Mouse (Mus musculus) ovary, postnatal 10 days (tissue): Measurements from ENCODE around the gene Ndufs7.
A peak's percentile ranks its signal among the peaks of the same experiment; 100 is the strongest.

ENCODE experiments used
- DNase-seq: peaks from one replicate; pipeline ENCODE4 v3.0.0; 2022; ENCODE audit warnings: low spot score

The Ndufs7 gene

GRCm38 (mm10) chr10:80262169-80262568 is 13.2 kb downstream of the Ndufs7 start:
- DNase-seq, result no peak

DNA sequence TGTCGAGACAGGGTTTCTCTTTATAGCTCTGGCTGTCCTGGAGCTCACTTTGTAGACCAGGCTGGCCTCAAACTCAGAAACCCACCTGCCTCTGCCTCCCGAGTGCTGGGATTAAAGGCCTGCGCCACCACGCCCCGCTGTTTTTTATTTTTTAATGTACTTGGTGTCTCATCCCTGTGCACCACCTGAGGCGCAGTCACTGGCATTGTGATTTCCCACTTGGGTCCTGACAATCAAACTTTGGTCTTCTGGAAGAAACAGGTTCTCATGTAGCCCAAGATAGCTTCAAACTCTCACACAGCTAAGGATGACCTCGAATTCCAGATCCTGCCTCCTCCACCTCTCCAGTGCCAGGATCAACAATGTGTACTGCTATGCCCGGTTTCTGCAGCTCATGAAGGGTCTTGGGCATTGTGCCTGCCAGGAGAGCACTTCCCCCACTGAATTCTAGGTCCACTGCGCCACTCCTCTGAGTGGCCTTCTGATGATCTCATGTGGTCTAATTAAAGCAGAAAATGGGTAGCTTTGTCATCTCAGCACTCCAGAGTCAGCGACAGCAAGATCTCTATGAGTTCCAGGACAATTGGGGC is 13.9 kb downstream of the Ndufs7 start:
- no peak for DNase-seq

DNA sequence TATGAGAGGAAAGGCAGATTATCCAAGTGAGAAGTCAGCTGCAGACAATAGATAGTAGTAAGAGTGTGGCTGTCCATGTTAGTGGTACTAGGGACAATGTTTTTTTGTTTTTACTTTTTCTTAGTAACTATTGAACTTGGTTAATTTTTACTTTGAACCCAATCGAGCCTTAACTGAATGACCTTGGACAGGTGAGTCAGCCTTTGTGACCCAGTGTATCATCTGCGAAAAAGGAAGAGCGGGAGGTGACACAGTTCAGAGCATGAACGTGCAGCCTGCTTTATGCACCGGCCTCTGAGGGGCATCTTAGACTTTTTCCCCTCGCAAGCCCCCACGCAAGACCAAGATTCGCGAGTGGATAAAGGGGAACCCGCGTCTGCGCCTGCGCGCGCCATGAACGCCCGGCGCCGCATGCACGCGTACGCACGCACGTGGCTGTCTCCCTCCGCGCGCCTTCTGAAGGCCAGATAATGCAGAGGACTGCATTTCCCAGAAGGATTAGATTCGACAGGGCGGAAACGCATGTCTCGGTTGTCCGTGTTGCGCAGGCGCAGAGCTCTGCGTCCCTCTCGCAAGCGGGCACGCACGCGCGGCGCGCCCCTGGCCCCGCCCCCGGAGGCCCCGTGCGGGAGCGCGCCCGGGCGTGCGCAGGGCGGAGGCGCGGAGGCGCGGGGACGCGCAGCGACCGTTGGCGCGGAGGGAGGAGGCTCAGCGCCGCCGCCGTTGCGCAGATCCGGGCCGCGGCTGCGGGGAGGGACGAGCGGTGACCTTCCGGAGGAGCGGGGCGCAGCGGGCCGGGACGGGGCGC is 15.6 kb downstream of the Ndufs7 start:
- peak; percentile 96 for DNase-seq

DNA sequence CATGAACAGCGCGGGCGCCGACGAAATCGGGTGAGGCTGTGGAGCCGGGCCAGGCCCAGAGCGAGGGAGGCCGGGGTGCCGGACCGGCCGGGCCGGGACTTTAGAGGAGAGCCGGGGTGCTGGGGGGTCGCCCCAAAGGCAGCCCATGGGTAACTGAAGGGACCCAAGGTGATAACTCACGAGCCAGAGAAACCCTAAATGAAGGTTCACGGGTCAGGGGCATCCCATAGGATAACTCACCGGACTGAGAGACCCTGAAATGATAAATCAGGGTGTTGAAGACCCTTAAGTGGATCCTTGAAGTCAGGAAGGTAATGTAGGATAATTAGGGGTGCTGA is 16.2 kb downstream of the Ndufs7 start:
- DNase-seq, result no peak

GRCm38 (mm10) chr10:80270099-80270498 is 21.2 kb downstream of the Ndufs7 start:
- DNase-seq, result no peak

DNA sequence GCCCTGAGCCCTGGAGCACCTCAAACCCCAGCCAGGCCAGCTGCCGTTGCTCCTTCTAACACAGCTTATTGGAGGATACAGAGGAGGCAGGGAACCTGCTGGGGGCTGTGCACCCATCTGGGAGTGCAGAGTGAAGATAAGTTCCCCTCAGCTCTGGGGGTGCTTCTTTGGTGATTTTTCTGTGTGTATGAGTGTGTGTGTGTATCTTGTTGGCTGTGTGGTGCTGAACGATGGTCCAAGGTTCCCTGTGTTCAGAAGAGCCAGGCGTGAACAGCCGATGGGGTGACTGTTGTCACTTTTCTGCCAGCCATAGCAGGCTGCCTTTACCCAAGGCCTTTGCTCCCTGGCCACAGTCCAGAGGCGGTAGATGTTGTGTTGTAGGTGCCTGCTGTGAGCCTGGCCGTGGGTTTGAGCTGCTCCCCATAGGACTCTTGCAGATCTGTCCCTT is 21.8 kb downstream of the Ndufs7 start:
- DNase-seq, result no peak

GRCm38 (mm10) chr10:80271186-80271843 is 22.4 kb downstream of the Ndufs7 start:
- DNase-seq, result no peak

DNA sequence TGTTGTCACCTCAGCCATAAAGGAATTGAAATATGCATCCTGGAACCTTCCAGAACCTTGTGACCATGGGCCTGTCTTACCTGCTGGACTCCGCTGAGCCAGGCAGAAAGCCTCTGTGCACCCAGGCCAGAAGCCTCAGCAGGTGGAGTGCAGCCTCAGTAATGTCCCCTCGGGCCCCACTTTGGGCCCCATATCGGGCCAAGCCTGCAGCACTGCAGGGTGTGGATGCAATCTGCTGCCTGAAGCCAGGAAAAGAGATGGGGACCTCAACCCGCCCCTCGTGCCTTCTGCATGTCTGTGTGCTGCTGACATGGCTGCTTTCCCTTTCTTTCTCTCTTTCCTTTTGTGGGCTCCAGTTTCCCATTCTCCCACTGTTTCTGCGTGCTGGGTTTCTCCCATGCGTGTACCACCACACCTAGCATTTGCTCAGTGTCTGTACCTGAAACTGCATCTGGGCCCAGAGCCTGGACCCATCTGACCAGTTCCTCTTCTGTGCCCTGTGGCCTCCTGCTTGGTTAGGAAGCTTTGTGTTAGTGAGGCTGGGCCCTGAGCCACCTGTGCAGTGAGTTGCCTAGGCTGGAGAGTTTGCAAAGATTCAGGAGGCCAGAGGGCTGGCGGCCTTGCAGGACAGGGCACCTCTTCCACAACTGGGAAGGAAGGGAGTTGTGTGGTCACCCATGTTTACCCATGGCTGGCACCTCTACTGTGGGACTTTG is 23.1 kb downstream of the Ndufs7 start:
- no peak for DNase-seq

DNA sequence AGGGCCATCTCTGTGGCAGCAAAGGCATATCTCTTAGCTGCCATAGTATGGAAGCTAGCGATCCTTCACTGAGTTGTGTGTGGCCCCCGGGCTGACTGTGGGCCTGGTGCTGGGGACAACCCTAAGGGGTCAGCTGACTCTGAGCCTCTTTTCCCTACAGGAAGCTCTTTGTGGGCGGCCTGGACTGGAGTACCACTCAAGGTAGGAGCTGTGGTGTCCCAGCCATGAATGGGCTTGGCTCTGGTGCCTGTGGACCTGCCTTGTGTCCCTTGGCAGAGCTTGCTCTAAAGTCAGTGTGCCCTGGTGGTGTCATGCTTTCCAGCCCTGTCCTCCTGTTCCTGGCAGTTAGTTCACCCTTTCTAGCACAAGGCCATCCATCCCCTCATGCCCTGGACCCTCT is 24.9 kb downstream of the Ndufs7 start:
- no peak for DNase-seq

DNA sequence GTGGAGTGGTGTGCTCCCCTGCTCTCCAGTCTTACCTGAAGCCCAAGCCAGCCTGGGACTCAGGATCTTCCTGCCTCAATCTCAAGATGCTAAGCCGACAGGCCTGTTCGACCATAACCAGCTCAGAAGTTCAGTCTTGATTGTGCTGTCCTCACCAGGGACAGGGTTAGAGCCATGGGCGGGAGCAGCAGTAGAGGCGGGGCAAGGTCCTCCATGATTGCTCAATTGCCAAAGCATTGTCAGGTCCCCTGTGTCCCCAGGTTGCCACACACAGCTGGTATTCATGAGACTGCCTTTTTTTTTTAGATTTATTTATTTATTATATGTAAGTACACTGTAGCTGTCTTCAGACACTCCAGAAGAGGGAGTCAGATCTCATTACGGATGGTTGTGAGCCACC is 27.3 kb downstream of the Ndufs7 start:
- no peak for DNase-seq

DNA sequence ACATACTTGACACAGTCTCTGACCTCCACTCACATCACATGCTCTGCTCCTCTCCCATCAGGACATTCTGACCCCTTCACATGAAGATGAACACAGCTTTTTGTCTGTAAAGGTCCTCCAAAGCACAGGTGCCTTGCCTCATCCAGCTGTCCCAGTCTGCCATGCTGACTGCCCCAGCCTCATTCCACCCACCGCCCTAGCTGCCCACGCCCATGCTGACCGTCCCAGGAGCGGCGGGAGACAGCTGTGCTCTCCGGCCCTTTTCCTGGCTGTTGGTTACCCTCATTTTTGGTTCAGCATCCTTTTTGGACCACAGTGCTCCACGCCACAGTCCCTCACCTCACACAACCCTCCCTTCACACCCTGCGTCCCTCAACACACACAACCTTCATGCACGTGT is 29.5 kb downstream of the Ndufs7 start:
- no peak for DNase-seq

DNA sequence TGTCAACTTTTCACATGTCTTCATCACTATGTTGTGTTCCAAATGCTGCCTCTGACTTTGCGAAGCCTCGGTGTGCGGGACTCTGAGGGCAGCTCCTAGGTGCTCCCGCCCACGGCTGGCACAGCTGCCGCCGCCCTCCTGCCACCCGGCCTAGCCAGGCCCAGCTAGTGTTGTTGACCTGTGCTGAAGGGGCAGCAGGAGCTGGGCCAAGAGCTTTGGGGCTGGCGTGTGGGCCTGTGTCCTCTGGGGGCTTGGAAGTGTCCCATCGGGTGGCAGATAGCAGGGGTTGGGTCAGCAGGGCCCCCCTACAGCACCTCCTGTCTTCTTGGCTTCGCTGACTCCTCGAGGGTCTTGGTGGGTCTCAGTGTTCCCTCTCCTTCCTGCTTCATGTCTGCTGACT is 30.4 kb downstream of the Ndufs7 start:
- DNase-seq, result no peak

GRCm38 (mm10) chr10:80281304-80281703 is 32.4 kb downstream of the Ndufs7 start:
- DNase-seq, result no peak

- no peak for DNase-seq
These were observed 33.0 kb downstream of the Ndufs7 start for GRCm38 (mm10) chr10:80281921-80282371.

DNA sequence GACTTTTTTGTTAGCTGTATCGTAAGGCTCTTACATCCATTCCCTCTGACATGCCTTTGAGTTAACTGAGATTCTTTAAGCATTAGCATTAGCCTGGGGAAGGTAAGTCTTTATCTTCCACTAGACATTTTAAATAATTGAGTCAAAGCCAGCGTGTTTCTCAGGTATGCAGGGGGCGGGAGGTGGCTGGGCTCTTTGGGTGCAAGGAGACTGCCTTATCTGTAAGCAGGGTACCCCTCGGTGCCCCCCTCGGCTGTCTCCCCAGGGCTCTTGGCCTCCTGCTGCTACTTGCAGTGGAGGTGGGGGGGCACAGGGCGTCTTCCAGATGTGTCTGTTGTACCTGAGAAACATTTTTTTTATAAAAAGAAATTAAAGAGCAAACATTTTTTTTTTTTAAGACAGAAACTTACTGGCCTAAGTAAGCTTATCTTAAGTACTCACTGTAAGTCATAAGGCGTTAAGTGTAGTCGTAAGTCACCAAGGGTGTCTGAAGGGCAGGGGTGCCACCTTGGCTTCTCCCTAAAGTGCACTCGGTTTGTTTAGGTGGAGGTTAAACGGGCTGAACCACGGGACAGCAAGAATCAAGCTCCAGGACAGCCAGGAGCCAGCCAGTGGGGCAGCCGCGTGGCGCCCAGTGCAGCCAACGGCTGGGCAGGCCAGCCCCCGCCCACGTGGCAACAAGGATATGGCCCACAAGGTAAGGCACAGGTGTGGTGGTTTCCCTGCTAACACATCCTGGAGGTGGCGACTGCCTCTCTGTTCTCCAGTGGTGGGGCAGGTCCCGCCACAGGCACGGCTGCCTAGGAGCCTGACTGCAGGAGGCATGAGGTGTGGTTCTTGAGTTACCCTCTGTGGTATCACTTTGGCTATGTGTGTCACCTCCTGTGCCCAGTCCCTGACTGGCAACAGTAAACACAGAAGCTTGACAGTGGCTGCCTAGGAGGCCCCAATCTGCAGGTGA is 33.8 kb downstream of the Ndufs7 start:
- DNase-seq, result no peak

DNA sequence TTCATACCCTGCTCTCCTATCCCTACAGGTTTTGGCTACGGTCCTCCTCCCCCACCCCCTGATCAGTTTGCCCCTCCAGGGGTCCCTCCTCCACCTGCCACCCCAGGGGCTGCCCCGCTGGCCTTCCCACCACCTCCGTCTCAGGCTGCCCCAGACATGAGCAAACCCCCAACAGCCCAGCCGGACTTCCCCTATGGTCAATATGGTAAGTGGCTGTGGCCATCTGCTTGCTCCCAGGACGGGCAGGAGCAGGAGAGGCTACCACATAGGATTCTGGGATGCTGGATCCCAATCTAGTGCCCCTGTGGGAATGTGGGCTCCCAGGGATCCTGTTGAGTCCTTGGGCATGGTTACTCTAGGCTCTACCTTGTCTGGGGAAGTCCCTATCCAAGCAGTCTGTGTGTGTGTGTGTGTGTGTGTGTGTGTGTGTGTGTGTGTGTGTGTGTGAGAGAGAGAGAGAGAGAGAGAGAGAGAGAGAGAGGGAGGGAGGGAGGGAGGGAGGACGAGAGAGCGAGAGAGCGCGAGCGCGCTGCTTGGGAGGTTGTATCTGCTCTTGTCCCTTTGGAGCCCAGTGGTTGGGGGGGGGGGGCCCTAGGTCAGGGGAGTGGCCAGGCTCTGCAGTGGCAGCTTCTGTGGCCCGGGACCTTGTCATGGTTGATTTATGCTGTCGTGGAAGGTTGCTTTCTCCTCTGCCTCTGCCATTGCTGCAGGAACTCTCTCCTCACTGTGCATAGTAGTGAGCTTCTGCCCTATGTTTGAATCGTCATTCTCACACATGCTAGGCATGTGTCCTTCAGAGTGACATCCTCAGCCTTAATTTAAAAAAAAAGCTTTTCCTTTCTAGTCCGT is 36.5 kb downstream of the Ndufs7 start:
- DNase-seq, result no peak

GRCm38 (mm10) chr10:80288097-80288496 is 39.2 kb downstream of the Ndufs7 start:
- DNase-seq, result no peak

DNA sequence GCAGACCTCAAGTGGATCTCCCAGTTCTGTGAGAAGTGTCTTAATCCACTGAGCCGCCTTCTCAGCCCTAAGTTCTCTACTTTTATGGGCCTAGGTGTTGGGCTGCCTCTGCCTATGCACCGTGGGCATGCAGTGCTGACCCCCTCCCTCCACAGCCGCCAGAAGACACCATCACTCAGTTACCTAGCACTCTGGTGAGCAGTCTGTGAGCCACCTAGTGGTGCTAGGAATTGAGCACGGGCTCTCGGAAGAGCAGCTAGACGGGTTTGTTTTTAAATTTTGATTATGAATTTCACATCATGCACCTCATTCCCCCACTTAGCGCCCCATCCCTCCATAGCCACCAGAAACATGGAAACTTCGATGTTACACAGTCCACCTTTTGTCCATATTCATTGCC is 39.7 kb downstream of the Ndufs7 start:
- DNase-seq, result no peak

GRCm38 (mm10) chr10:80292251-80293146 is 43.6 kb downstream of the Ndufs7 start, which contains the start of gene Rps15:
Rps15 (plus strand) TSS chr10:80292453.
- DNase-seq, result peak; percentile 85
